Mouse (Mus musculus) thymus, adult 2 months (tissue): ENCODE measurements around the gene Angptl8.
"Not testable (repeated sequence)": the region's sequence is repeated elsewhere in the genome, so short reads cannot be mapped to it uniquely, and the experiment has no call there.

ENCODE experiments used
- CTCF ChIP-seq: fragments of 200-500 bp; IDR thresholded peaks from 2 replicates; pipeline ENCODE4 v1.5.1; 2012; ENCODE audit warnings: mild to moderate bottlenecking, control low read depth, low read length, moderate library complexity, borderline replicate concordance; ENCODE audit not compliant: control insufficient read depth, poor library complexity, insufficient read depth; ENCODE audit errors: extremely low read depth
- POLR2A ChIP-seq: fragments of 200-500 bp; IDR thresholded peaks from 2 replicates; pipeline ENCODE4 v1.6.1; 2012; ENCODE audit warnings: mild to moderate bottlenecking, low read length, control low read depth, moderate library complexity; ENCODE audit not compliant: control insufficient read depth, poor library complexity, insufficient read depth; ENCODE audit errors: extremely low read depth

- TF ChIP-seq CTCF, POLR2A: not testable (repeated sequence)
These were observed 25.0 kb downstream of the Angptl8 start for GRCm38 (mm10) chr9:21860349-21860748.
